Mouse (Mus musculus) lung, postnatal 0 days (tissue): ENCODE results near the gene Onecut3. TPM values are rescaled to one million over a fixed set of nuclear protein-coding genes. Genes with fewer than 3 reads are reported as not detected.

Experiments used
- ATAC-seq: fragments of 200-750 bp; cut with Nextera tagmentation; 2 replicates; pipeline ENCODE4 v1.8.0; 2017; ENCODE audit warnings: moderate library complexity
- DNase-seq: peaks from one replicate; pipeline ENCODE4 v3.0.0-alpha.2; 2016; ENCODE audit warnings: low spot score
- H3K27ac ChIP-seq: fragments of 300-500 bp; sonication (generic); 2 replicates; pipeline ENCODE4 v1.5.1; 2014; ENCODE audit warnings: antibody characterized with exemption, mild to moderate bottlenecking, low read length, mixed read lengths
- H3K27me3 ChIP-seq: fragments of 300-500 bp; sonication (generic); replicated peaks from 2 replicates; pipeline ENCODE4 v1.6.1; 2014; ENCODE audit warnings: low read length, mixed read lengths; ENCODE audit not compliant: insufficient read depth
- H3K36me3 ChIP-seq: fragments of 300-500 bp; sonication (generic); 2 replicates; pipeline ENCODE4 v1.6.1; 2014; ENCODE audit warnings: low read length, mixed read lengths; ENCODE audit not compliant: insufficient read depth
- H3K4me1 ChIP-seq: fragments of 300-500 bp; sonication (generic); 2 replicates; pipeline ENCODE4 v1.6.1; 2014; ENCODE audit warnings: antibody characterized with exemption, low read depth, low read length, mixed read lengths; ENCODE audit not compliant: insufficient read depth
- H3K4me2 ChIP-seq: fragments of 300-500 bp; sonication (generic); replicated peaks from 2 replicates; pipeline ENCODE4 v1.6.1; 2014; ENCODE audit warnings: low read depth, mild to moderate bottlenecking, low read length, moderate library complexity, mixed read lengths
- H3K4me3 ChIP-seq: fragments of 300-500 bp; sonication (generic); 2 replicates; pipeline ENCODE4 v1.5.1; 2014; ENCODE audit warnings: low read depth, low read length
- H3K9ac ChIP-seq: fragments of 300-500 bp; sonication (generic); replicated peaks from 2 replicates; pipeline ENCODE4 v1.6.1; 2014; ENCODE audit warnings: low read depth, mild to moderate bottlenecking
- H3K9me3 ChIP-seq: fragments of 300-500 bp; sonication (generic); 2 replicates; pipeline ENCODE4 v1.6.1; 2016; ENCODE audit warnings: low read length, mixed read lengths
- CTCF ChIP-seq: IDR thresholded peaks from 2 replicates; pipeline ENCODE4 v1.5.1; 2016; ENCODE audit warnings: antibody characterized with exemption, mild to moderate bottlenecking
- EP300 ChIP-seq: IDR thresholded peaks from 2 replicates; pipeline ENCODE4 v1.6.1; 2016; ENCODE audit warnings: antibody characterized with exemption, mild to moderate bottlenecking, control low read depth
- WGBS: fragments of 180-500 bp; shearing (Covaris S2); extraction: QIAGEN DNeasy Blood & Tissue Kit; methylation state at CpG from one replicate; pipeline ENCODE4 v1.1.7; 2014; 5-methylcytosine and 5-hydroxymethylcytosine counted together
- polyA plus RNA-seq: library from polyadenylated mRNA; unstranded; fragments of >200 nt; fragmentation: Nextera tagmentation; extraction: Ambion mirVana; gene quantifications from 2 replicates; pipeline ENCODE4 v1.2.1, GENCODE M21; 2015

Gene Onecut3
- polyA plus RNA-seq, 1 experiment from 2014 or later, result not detected

- Histone ChIP-seq H3K9me3 (no peaks in the 10 kb centered on the region), H3K36me3 (peaks cover 14% of the 10 kb centered on the region), H3K9ac (no peak overlapping the region), H3K4me3 (no peak overlapping the region), H3K4me2 (no peak overlapping the region), H3K27ac (no peak overlapping the region), H3K27me3 (0 out of 2 replicates have a peak, but pooled peaks cover 3% of the 10 kb centered on the region), H3K4me1 (no peaks in the 10 kb centered on the region)
- no peak for DNase-seq
- TF ChIP-seq CTCF (no peak), EP300 (no peak)
- peak; percentile 11 for ATAC-seq
- WGBS, result 29% methylated on average over 5 of the region's 5 CpGs
Observed at GRCm38 (mm10) chr10:80539493-80539892, 44.9 kb downstream of the Onecut3 start.

DNA sequence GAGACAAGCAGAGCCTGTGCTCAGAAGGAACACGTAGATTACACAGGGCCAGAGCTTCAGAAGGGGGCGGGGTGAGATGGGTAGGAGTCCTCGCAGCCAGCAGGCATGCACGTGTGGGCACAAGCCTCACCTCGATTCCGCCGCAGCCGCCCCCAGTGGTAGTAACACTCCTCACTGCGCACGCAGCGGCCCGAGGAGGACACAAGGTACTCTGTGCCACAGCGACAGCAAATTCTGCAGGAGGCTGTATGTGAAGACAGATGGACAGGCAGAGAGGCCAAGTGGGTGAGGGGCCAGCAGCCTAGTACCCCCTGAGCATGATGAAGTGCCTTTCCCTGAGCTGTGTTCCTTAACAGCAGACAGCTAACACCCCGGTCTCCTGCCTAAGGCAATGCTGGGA is 49.2 kb downstream of the Onecut3 start:
- no peak overlapping the region for H3K4me2 ChIP-seq
- 93% methylated on average over 14 of the region's 14 CpGs for WGBS
- no peak for TF ChIP-seq CTCF
- TF ChIP-seq EP300, result no peak
- H3K27me3 ChIP-seq, result no peaks in the 10 kb centered on the region
- no peaks in the 10 kb centered on the region for H3K4me1 ChIP-seq
- no peak overlapping the region for H3K4me3 ChIP-seq
- no peak overlapping the region for H3K27ac ChIP-seq
- no peaks in the 10 kb centered on the region for H3K9me3 ChIP-seq
- DNase-seq (no peak), ATAC-seq (no peak)
- no peak overlapping the region for H3K9ac ChIP-seq
- peaks cover 35% of the 10 kb centered on the region for H3K36me3 ChIP-seq

DNA sequence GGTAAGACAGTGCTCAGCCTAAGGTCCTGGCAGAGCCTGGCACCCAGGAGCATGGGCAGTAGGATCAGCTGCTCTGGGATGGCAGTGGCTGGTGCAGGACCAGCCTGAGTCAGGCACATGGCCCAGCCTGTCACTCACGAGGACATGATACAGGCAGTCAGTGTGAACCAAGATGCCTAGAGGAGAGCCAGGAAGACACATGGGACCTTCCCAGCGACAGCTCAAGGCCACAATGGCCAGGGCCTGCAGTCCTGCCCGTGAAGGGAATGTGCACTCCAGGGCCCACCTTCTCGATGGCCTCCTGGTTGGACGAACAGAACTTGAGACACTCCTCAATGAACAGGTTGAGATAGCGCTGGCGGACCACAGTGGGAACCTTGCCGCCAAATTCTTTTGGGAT is 51.0 kb downstream of the Onecut3 start:
- no peaks in the 10 kb centered on the region for H3K9me3 ChIP-seq
- DNase-seq (no peak), ATAC-seq (no peak)
- no peak overlapping the region for H3K27ac ChIP-seq
- no peaks in the 10 kb centered on the region for H3K4me1 ChIP-seq
- no peaks in the 10 kb centered on the region for H3K27me3 ChIP-seq
- TF ChIP-seq CTCF (no peak), EP300 (no peak)
- no peak overlapping the region for H3K4me2 ChIP-seq
- H3K9ac ChIP-seq, result no peak overlapping the region
- H3K36me3 ChIP-seq, result peaks cover 43% of the 10 kb centered on the region
- H3K4me3 ChIP-seq, result no peak overlapping the region
- whole genome bisulfite sequencing, result 83% methylated on average over 8 of the region's 8 CpGs

DNA sequence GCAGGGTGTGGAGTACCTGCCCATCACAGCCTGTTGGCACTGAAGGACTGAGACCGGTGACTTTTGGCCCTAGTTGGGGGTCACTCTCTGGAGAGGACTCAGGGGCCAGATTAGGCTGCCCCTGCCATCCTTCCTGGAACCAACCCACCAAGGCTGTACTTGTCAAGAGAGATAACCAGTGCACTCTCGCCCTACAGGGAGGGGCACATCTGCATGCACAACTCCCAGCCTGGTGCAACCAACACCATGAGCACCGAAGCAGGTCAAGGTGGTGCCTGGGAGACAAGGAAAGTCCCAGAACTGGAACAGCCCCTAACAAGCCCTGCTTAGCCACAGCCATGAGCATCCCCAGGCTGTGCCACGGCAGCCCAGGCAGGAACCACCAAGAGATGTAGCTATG is 52.3 kb downstream of the Onecut3 start:
- no peak for ATAC-seq
- H3K9me3 ChIP-seq, result no peaks in the 10 kb centered on the region
- H3K27me3 ChIP-seq, result no peaks in the 10 kb centered on the region
- H3K27ac ChIP-seq, result no peak overlapping the region
- H3K9ac ChIP-seq, result no peak overlapping the region
- H3K36me3 ChIP-seq, result peaks cover 43% of the 10 kb centered on the region
- 95% methylated on average over 4 of the region's 4 CpGs for WGBS
- no peak overlapping the region for H3K4me2 ChIP-seq
- DNase-seq, result no peak
- H3K4me1 ChIP-seq, result no peaks in the 10 kb centered on the region
- H3K4me3 ChIP-seq, result no peak overlapping the region
- TF ChIP-seq CTCF (no peak), EP300 (no peak)

GRCm38 (mm10) chr10:80547539-80547938 is 52.9 kb downstream of the Onecut3 start:
- Histone ChIP-seq H3K36me3 (peaks cover 43% of the 10 kb centered on the region), H3K9ac (no peak overlapping the region), H3K9me3 (no peaks in the 10 kb centered on the region), H3K4me2 (no peak overlapping the region), H3K4me1 (no peaks in the 10 kb centered on the region), H3K4me3 (no peak overlapping the region), H3K27me3 (no peaks in the 10 kb centered on the region), H3K27ac (no peak overlapping the region)
- DNase-seq, result no peak
- TF ChIP-seq EP300, result no peak
- WGBS, result 88% methylated on average over 15 of the region's 15 CpGs
- ATAC-seq, result no peak

DNA sequence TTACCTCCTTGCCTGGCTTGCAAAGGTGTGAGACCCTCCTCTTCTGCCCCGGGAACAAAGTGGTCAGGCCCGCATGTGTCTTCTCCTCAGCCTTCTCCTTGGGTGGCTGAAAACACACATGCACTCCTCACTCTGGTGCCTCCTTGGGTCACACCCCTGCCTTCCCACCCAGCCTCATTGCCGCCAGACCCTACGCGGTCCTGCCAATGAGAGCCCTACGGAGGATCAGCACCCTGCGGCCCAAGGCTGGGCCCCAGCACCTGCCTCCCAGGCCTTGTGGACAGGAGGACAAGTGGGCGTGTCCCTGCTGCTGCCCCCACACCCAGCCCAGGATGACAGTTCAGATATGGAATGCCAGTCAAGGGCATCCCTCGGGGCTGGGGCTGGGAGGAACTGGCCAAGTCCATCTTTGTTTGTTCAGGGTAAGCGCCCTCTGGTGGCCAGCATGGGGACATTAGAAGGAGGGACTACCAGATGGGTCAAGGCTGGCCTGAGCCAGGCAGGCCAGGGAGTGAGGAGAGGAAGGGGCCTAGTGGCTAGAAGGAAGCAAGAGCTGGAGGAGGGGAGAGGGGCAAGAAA is 53.9 kb downstream of the Onecut3 start:
- H3K4me3 ChIP-seq, result no peak overlapping the region
- no peaks in the 10 kb centered on the region for H3K9me3 ChIP-seq
- no peaks in the 10 kb centered on the region for H3K27me3 ChIP-seq
- no peak overlapping the region for H3K4me2 ChIP-seq
- ATAC-seq (peak; percentile 76), DNase-seq (peak; percentile 67)
- H3K27ac ChIP-seq, result no peak overlapping the region
- 75% methylated on average over 10 of the region's 10 CpGs for WGBS
- no peak overlapping the region for H3K9ac ChIP-seq
- H3K4me1 ChIP-seq, result no peaks in the 10 kb centered on the region
- H3K36me3 ChIP-seq, result peaks cover 37% of the 10 kb centered on the region; the same call in 1 of the 2 replicates
- TF ChIP-seq EP300 (no peak), CTCF (peak; percentile 90)

GRCm38 (mm10) chr10:80549279-80549678 is 54.6 kb downstream of the Onecut3 start:
- Histone ChIP-seq H3K27ac (no peak overlapping the region), H3K9ac (no peak overlapping the region), H3K4me3 (no peak overlapping the region), H3K27me3 (no peaks in the 10 kb centered on the region), H3K9me3 (no peaks in the 10 kb centered on the region), H3K4me2 (no peak overlapping the region), H3K36me3 (peaks cover 31% of the 10 kb centered on the region; the same call in 1 of the 2 replicates), H3K4me1 (no peaks in the 10 kb centered on the region)
- no peak for TF ChIP-seq CTCF
- TF ChIP-seq EP300, result no peak
- DNase-seq (no peak), ATAC-seq (no peak)
- WGBS, result 86% methylated on average over 18 of the region's 21 CpGs
